Mouse (Mus musculus) small intestine, adult 2 months (tissue): Measurements from ENCODE around the gene Clec2h.

Experiments
- CTCF ChIP-seq: fragments of 200-500 bp; IDR thresholded peaks from 2 replicates; pipeline ENCODE4 v1.5.1; 2012; ENCODE audit warnings: low read depth, mild to moderate bottlenecking, control low read depth, inconsistent platforms, low read length, moderate library complexity, mixed read lengths; ENCODE audit not compliant: insufficient replicate concordance, insufficient read length; ENCODE audit errors: extremely low read depth
- POLR2A ChIP-seq: fragments of 200-500 bp; IDR thresholded peaks from 2 replicates; pipeline ENCODE4 v1.6.1; 2012; ENCODE audit warnings: low read depth, mild to moderate bottlenecking, control low read depth, inconsistent platforms, low read length, moderate library complexity

DNA sequence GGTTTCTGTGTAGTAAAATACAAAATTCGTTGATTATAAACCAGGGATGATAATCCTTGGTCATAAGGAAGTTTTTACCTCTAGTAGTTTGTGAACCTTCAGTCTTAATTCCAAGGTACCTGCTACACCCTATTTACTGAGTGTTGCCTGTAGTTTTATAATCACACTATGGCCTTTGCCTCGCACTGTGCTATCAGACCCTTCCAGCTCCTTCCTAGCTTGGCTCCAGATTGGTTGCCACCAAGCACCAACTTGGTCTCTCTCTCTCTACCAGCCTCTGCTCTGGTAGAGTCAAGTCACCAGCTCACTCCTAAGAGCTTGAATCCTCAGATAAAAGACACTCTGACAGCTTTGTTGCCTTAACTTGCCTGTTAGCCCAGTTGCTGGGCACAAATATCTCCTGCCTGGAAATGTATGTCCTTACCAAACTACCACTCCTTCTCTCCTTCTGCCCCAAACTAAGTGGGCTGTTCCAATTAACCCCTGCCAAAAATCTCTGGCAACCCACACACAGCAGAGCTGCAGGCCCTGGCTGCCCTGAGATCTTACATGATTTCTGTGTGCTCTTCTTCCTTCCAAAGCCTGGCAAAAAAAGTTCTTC is 21.0 kb upstream of the Clec2h start:
- TF ChIP-seq CTCF = no peak
- no peak; the same call in 1 of the 2 replicates for TF ChIP-seq POLR2A
